Mouse (Mus musculus): Measurements from ENCODE around the gene Hoxa13. TPM values are rescaled to one million over a fixed set of nuclear protein-coding genes. Genes with fewer than 3 reads are reported as not detected.
A peak's percentile ranks its signal among the peaks of the same experiment; 100 is the strongest.

Gene Hoxa13
- polyA plus RNA-seq (2015; fragmentation: Nextera tagmentation; extraction: Ambion mirVana) = not detected in 2 replicates

DNA sequence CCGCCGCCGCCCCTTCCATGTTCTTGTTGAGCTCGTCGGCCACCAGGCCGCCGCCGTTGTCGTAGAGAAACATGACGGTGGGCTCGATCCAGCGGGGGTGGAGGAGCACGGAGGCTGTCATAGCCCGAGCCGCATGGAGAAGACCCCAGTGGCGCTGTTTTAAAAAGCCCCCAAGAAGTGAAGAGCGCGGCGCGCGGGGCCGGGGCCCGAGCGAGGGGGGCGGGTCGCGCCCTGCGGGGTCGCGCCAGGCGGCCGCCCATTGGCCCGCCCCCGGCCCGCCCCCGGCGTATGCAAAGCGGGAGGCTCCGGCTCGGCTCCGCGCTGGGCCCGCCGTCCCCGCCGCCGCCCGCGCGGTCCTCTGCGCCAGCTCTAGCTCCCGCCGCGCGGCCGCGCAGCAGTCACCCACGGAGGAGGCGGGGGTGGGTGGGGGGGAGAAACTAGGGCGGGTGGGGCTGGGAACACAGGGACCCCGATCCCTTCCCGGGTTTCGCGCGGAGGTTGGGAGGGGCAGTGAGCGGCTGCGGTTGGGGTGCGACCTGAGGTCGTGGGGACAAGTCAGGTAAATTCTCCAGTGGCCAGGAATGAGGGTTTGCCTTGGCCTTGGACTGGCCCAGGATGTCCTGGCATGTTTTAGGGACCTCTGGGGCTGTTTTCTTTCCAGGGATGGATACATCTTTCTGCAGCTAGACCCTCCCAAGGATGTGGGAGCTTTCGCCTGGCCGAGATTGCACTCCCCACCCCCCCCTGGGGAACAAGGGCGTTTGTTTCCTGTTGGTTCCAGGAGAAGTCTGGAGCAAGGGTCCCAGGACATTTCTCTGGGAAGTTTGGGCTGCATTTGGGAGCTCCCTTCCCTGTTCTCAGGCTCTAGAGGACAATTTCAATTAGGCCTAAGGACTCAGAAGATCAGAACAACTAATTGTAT lies at the start of gene Hoxa13:
Hoxa13 (minus strand) TSS at position 227 of the 922 bp plus-strand sequence.
- no peak within 1 kb of the TSS for H3K9ac ChIP-seq (ENCODE audit: low read depth, low read length)
- peaks cover 3% of the 10 kb centered on the region; the same call in 1 of the 2 replicates for H3K4me1 ChIP-seq (ENCODE audit: control insufficient read depth, low read depth, low read length)
- no peaks in the 10 kb centered on the region for H3K9me3 ChIP-seq (replicated peaks; ENCODE audit: control insufficient read depth, low read length)
- peak within 1 kb of the TSS; percentile 50 for H3K4me3 ChIP-seq (ENCODE audit: low read depth, low read length)
- H3K27me3 ChIP-seq (ENCODE audit: control insufficient read depth, insufficient read depth, low read depth, low read length) = peaks cover 92% of the 10 kb centered on the region
- H3K4me2 ChIP-seq (ENCODE audit: low read depth, low read length) = peak within 1 kb of the TSS; percentile 66
- no peaks in the 10 kb centered on the region for H3K36me3 ChIP-seq (ENCODE audit: control insufficient read depth, insufficient read depth)
- H3K27ac ChIP-seq (ENCODE audit: low read length) = no peak within 1 kb of the TSS
- WGBS (ENCODE audit: insufficient replicate concordance) = under 1% methylated on average over 57 of the region's 72 CpGs
- peak; percentile 50 for ATAC-seq (ENCODE audit: low read depth)

DNA sequence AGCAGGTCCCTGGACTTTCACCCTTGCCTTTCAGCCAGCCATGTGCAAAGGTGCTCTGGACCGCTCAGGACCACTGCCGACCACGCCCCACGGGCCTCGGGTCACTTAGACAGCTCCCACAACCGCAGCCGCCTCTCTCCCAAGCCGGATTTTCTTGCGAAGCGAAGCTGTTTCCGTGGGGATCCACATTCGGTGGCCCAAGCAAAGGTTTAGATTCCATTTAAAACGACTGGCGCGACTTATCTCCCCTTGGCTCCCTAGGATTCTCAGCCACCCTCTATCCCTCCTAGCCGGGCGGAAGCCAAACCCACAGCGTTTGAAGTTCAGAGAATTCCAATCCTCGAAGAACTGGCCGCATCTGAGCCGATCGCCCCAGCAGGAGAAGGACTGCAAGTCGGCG lies 49.7 kb upstream of the Hoxa13 start:
- Histone ChIP-seq H3K4me2 (ENCODE audit: low read depth, low read length) (no peak overlapping the region), H3K36me3 (ENCODE audit: control insufficient read depth, insufficient read depth) (no peaks in the 10 kb centered on the region), H3K27ac (ENCODE audit: low read length) (no peak overlapping the region), H3K4me3 (ENCODE audit: low read depth, low read length) (no peak overlapping the region), H3K27me3 (ENCODE audit: control insufficient read depth, insufficient read depth, low read depth, low read length) (peaks cover 94% of the 10 kb centered on the region), H3K9ac (ENCODE audit: low read depth, low read length) (no peak overlapping the region), H3K4me1 (ENCODE audit: control insufficient read depth, low read depth, low read length) (no peaks in the 10 kb centered on the region), H3K9me3 (replicated peaks; ENCODE audit: control insufficient read depth, low read length) (no peaks in the 10 kb centered on the region)
- ATAC-seq (ENCODE audit: low read depth) = no peak
- 2% methylated on average over 24 of the region's 24 CpGs for WGBS (ENCODE audit: insufficient replicate concordance)

DNA sequence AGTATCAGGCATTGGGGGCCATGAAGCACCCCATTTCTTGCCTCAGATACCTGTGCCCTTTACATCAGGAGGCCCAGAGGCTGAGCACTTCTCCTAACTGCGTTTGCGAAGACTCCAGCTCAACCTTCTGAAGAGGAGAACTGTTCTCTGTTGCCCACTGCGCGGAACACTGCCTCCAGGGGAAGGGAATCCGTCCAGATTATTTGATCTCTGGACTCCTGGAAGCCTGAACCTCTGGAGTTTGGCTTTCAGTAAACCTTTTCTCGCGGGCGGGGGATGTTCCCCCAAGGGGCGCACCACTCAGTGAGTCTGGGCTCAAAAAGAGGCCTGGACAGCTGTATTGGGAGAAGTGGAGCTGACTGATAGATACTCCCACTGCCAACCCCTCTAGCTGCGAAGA lies 49.1 kb upstream of the Hoxa13 start:
- no peaks in the 10 kb centered on the region for H3K9me3 ChIP-seq (replicated peaks; ENCODE audit: control insufficient read depth, low read length)
- no peak overlapping the region for H3K9ac ChIP-seq (ENCODE audit: low read depth, low read length)
- 38% methylated on average over 10 of the region's 10 CpGs for WGBS (ENCODE audit: insufficient replicate concordance)
- no peaks in the 10 kb centered on the region for H3K36me3 ChIP-seq (ENCODE audit: control insufficient read depth, insufficient read depth)
- peaks cover 91% of the 10 kb centered on the region for H3K27me3 ChIP-seq (ENCODE audit: control insufficient read depth, insufficient read depth, low read depth, low read length)
- no peak for ATAC-seq (ENCODE audit: low read depth)
- H3K4me1 ChIP-seq (ENCODE audit: control insufficient read depth, low read depth, low read length) = no peaks in the 10 kb centered on the region
- no peak overlapping the region for H3K4me3 ChIP-seq (ENCODE audit: low read depth, low read length)
- no peak overlapping the region for H3K27ac ChIP-seq (ENCODE audit: low read length)
- H3K4me2 ChIP-seq (ENCODE audit: low read depth, low read length) = no peak overlapping the region

DNA sequence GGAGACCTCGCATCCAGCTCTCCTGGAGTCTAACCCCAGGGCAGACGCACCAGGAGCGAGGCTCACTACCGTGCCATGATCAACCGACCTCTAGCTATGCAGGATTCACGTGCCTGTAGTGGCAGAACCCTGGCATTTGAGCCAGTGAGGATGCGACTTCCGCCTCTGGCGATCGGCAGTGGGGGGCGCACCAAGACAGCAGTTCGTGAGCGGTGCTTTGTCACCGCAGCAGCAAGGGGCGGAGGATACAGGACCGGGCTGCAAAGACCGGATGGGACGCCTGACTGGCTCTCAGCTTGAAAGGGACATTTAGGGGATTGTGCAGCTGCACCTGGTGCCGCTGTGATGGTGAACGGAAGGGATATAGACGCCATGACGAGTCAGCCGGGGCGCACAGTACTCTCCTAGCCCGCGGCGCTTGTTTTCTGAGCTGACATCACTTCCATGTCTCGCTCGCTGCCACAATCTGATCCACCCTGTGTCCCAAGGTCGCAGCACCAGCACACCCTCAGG lies 45.3 kb upstream of the Hoxa13 start:
- under 1% methylated on average over 30 of the region's 30 CpGs for WGBS (ENCODE audit: insufficient replicate concordance)
- H3K9me3 ChIP-seq (replicated peaks; ENCODE audit: control insufficient read depth, low read length) = no peaks in the 10 kb centered on the region
- H3K36me3 ChIP-seq (ENCODE audit: control insufficient read depth, insufficient read depth) = no peaks in the 10 kb centered on the region
- H3K27ac ChIP-seq (ENCODE audit: low read length) = no peak overlapping the region
- H3K4me1 ChIP-seq (ENCODE audit: control insufficient read depth, low read depth, low read length) = no peaks in the 10 kb centered on the region
- H3K4me3 ChIP-seq (ENCODE audit: low read depth, low read length) = peak overlapping the region; percentile 40
- no peak overlapping the region for H3K9ac ChIP-seq (ENCODE audit: low read depth, low read length)
- peaks cover 53% of the 10 kb centered on the region for H3K27me3 ChIP-seq (ENCODE audit: control insufficient read depth, insufficient read depth, low read depth, low read length)
- ATAC-seq (ENCODE audit: low read depth) = no peak
- H3K4me2 ChIP-seq (ENCODE audit: low read depth, low read length) = peak overlapping the region; percentile 49

DNA sequence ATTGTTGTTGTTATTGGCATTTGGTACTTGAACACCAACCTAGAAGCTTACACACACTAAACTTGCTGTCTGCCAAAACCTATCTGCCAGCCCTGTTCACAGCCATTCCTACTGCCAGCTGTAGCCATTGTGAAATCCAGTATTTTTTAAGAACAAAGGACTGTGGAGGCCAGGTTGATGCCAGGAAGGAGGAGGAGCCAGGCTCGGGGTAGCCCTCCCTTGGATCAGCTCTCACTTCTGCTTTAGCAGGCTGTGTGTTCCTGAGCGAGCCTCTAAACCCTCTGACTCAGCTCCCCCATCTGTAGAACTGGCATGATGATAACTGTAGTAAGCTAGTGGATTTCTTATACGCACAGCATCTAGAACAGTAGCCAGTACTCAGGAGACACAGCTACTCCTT lies 42.7 kb upstream of the Hoxa13 start:
- Histone ChIP-seq H3K9me3 (replicated peaks; ENCODE audit: control insufficient read depth, low read length) (no peaks in the 10 kb centered on the region), H3K36me3 (ENCODE audit: control insufficient read depth, insufficient read depth) (no peaks in the 10 kb centered on the region), H3K4me1 (ENCODE audit: control insufficient read depth, low read depth, low read length) (no peaks in the 10 kb centered on the region), H3K27ac (ENCODE audit: low read length) (no peak overlapping the region), H3K9ac (ENCODE audit: low read depth, low read length) (no peak overlapping the region), H3K4me3 (ENCODE audit: low read depth, low read length) (no peak overlapping the region), H3K27me3 (ENCODE audit: control insufficient read depth, insufficient read depth, low read depth, low read length) (peaks cover 29% of the 10 kb centered on the region), H3K4me2 (ENCODE audit: low read depth, low read length) (no peak overlapping the region)
- 20% methylated on average over 3 of the region's 3 CpGs for WGBS (ENCODE audit: insufficient replicate concordance)
- ATAC-seq (ENCODE audit: low read depth) = no peak

DNA sequence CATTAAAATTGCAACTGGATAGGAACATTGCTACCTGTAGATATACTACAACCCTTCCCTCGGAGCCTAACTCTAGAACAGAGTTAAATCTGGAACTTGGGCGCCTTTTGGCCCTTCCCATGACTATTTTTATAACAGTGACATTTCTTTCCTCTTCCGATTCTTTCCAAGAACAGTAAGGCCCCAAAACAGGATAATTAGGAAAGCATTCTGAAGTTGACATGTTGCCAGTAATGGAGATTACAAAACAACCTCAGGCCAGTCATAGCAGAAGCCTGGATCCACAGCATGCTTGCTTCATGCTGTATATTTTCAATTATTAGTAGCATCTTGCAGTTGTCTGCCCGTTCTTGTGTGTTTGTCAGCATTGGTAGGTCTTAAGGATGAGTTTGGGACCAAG lies 40.1 kb upstream of the Hoxa13 start:
- no peak for ATAC-seq (ENCODE audit: low read depth)
- Histone ChIP-seq H3K4me3 (ENCODE audit: low read depth, low read length) (no peak overlapping the region), H3K9ac (ENCODE audit: low read depth, low read length) (no peak overlapping the region), H3K27me3 (ENCODE audit: control insufficient read depth, insufficient read depth, low read depth, low read length) (peaks cover 8% of the 10 kb centered on the region), H3K4me2 (ENCODE audit: low read depth, low read length) (no peak overlapping the region), H3K9me3 (replicated peaks; ENCODE audit: control insufficient read depth, low read length) (no peaks in the 10 kb centered on the region), H3K4me1 (ENCODE audit: control insufficient read depth, low read depth, low read length) (no peaks in the 10 kb centered on the region), H3K27ac (ENCODE audit: low read length) (no peak overlapping the region), H3K36me3 (ENCODE audit: control insufficient read depth, insufficient read depth) (no peaks in the 10 kb centered on the region)
- WGBS (ENCODE audit: insufficient replicate concordance) = 52% methylated on average over 4 of the region's 4 CpGs

DNA sequence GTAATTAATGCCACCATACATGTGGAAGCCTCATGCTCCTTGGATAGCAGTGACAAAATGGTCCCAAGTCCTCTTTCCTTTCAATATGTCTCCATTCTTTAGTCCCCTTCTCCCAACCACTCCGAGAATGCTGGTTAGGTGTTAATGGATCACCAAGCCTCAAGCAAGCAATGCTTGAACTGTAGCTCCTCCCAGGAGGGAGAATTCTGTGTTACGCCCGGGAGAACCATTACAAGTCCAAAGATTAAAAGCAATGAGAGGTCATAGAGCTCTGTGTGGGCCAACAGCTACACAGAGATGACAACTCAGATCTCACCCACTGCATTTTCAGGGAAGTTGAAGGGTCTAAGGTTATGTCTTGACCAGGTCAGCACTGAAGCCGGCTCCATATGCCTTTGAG lies 37.8 kb upstream of the Hoxa13 start:
- H3K27me3 ChIP-seq (ENCODE audit: control insufficient read depth, insufficient read depth, low read depth, low read length) = peaks cover 6% of the 10 kb centered on the region
- ATAC-seq (ENCODE audit: low read depth) = no peak
- no peaks in the 10 kb centered on the region for H3K4me1 ChIP-seq (ENCODE audit: control insufficient read depth, low read depth, low read length)
- H3K9me3 ChIP-seq (replicated peaks; ENCODE audit: control insufficient read depth, low read length) = no peaks in the 10 kb centered on the region
- WGBS (ENCODE audit: insufficient replicate concordance) = 63% methylated on average over 4 of the region's 4 CpGs
- H3K27ac ChIP-seq (ENCODE audit: low read length) = no peak overlapping the region
- no peak overlapping the region for H3K9ac ChIP-seq (ENCODE audit: low read depth, low read length)
- no peaks in the 10 kb centered on the region for H3K36me3 ChIP-seq (ENCODE audit: control insufficient read depth, insufficient read depth)
- no peak overlapping the region for H3K4me3 ChIP-seq (ENCODE audit: low read depth, low read length)
- H3K4me2 ChIP-seq (ENCODE audit: low read depth, low read length) = no peak overlapping the region

DNA sequence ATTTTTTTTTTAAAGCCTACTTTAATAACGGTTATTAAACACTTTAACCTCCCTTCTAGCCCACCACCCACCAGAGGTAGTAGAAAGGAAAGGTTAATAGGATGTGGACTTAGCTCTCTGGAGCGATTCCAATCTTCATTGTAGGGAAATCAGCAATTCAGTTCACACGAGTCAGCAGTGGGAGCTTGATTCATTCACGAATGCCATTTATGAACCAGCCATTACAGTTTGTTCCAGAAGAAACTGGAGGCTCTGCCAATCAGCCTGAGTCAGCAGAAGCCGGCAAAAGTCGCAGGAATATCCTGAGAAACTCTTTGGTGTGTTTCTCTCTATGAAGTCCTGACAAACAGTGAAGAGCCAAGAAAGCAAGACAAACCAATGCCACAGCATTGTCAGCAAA lies 33.9 kb upstream of the Hoxa13 start:
- H3K9me3 ChIP-seq (replicated peaks; ENCODE audit: control insufficient read depth, low read length) = no peaks in the 10 kb centered on the region
- H3K27me3 ChIP-seq (ENCODE audit: control insufficient read depth, insufficient read depth, low read depth, low read length) = peaks cover 41% of the 10 kb centered on the region
- no peak overlapping the region for H3K4me3 ChIP-seq (ENCODE audit: low read depth, low read length)
- H3K27ac ChIP-seq (ENCODE audit: low read length) = no peak overlapping the region
- 49% methylated on average over 6 of the region's 6 CpGs for WGBS (ENCODE audit: insufficient replicate concordance)
- H3K9ac ChIP-seq (ENCODE audit: low read depth, low read length) = no peak overlapping the region
- H3K4me1 ChIP-seq (ENCODE audit: control insufficient read depth, low read depth, low read length) = no peaks in the 10 kb centered on the region
- H3K36me3 ChIP-seq (ENCODE audit: control insufficient read depth, insufficient read depth) = no peaks in the 10 kb centered on the region
- no peak for ATAC-seq (ENCODE audit: low read depth)
- H3K4me2 ChIP-seq (ENCODE audit: low read depth, low read length) = no peak overlapping the region

DNA sequence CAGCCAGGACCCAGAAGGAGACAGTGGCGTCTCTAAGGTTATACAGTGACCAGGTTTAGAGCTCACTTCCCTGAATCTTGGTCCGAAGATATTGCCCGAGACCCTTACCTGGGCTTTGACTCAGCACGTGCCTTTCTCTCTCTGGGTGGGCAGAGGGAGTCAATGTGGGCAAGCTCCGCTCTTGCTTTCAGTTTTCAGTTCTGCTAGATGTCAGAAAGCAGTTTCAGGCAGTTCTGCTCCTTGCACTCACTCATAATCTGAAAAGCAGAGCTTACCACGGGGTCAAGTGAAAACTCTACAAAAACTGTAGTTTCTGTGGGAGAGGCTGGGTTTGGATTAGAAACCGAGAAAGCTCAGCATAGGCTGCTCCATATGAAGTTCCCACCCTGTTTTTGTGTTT lies 31.6 kb upstream of the Hoxa13 start:
- H3K4me2 ChIP-seq (ENCODE audit: low read depth, low read length) = no peak overlapping the region
- no peaks in the 10 kb centered on the region for H3K9me3 ChIP-seq (replicated peaks; ENCODE audit: control insufficient read depth, low read length)
- H3K9ac ChIP-seq (ENCODE audit: low read depth, low read length) = no peak overlapping the region
- H3K27me3 ChIP-seq (ENCODE audit: control insufficient read depth, insufficient read depth, low read depth, low read length) = peaks cover 49% of the 10 kb centered on the region
- H3K4me3 ChIP-seq (ENCODE audit: low read depth, low read length) = no peak overlapping the region
- WGBS (ENCODE audit: insufficient replicate concordance) = 50% methylated on average over 7 of the region's 7 CpGs
- no peak overlapping the region for H3K27ac ChIP-seq (ENCODE audit: low read length)
- no peak for ATAC-seq (ENCODE audit: low read depth)
- no peaks in the 10 kb centered on the region for H3K4me1 ChIP-seq (ENCODE audit: control insufficient read depth, low read depth, low read length)
- no peaks in the 10 kb centered on the region for H3K36me3 ChIP-seq (ENCODE audit: control insufficient read depth, insufficient read depth)

Measured in liver, embryonic 16.5 days (tissue).